Mouse (Mus musculus) left cerebral cortex, postnatal 4 days (tissue): ENCODE measurements around the gene Rbm14. TPM values are rescaled to one million over a fixed set of nuclear protein-coding genes. Genes with fewer than 3 reads are reported as not detected.

Experiments
- DNase-seq: peaks from one replicate; pipeline ENCODE4 v3.0.0-alpha.2; 2022
- intact Hi-C: fragments of 180-260 bp; cut with DNase I; formaldehyde crosslinking; loops from one replicate; pipeline ENCODE4 v1.15.1; 2025
- total RNA-seq, 2 experiments: library from RNA; stranded (reverse); gene quantifications; 2 replicates each; pipeline ENCODE4 v1.2.3; 2021

The Rbm14 gene
- total RNA-seq, 2 experiments from 2014 or later: 65.9 to 73.9 TPM

DNA sequence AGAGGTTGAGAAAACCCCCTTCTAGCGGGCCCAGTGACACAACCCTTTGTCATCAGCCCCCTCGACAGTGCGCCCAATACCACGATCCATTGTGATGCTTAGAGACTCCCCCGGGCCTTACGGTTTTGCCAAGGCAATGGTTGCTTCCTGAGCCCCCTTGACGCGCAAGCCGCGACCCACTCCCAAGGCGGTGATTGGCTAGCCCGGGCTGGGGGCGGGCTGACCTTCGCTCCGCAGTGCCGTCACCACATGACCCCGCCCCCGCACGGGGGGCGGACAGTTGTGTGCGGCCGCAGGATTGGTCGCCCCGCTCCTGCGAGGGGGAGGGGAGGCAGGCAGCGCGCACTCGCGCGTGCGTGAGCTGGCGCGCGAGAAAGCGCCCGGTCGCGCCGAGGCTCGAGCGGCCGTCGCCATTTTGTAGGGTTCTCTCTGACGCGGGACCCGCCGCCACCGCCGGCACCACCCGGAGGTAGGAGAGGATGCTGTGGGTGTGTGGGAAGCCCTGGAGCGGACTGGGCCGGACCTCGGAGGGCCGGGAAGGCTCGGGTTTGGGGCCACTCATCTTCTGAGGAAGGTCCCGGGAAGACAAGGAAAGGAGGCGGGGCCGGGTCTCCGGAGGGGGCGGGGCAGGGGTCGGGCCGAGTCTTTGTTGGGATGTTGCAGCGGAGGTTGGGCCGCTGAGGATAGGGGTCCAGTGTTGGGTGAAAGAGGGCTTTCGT, 55.1 kb downstream of the Rbm14 start, which contains the start of gene Rbm4b:
Rbm4b (plus strand) TSS at position 305 of the 719 bp plus-strand sequence.
- intact Hi-C loops: loop anchor here (5.0 kb wide), 1 partner anchor 151 kb away; the partner anchor contains the start of gene Bbs1
- DNase-seq: peak; percentile 100

DNA sequence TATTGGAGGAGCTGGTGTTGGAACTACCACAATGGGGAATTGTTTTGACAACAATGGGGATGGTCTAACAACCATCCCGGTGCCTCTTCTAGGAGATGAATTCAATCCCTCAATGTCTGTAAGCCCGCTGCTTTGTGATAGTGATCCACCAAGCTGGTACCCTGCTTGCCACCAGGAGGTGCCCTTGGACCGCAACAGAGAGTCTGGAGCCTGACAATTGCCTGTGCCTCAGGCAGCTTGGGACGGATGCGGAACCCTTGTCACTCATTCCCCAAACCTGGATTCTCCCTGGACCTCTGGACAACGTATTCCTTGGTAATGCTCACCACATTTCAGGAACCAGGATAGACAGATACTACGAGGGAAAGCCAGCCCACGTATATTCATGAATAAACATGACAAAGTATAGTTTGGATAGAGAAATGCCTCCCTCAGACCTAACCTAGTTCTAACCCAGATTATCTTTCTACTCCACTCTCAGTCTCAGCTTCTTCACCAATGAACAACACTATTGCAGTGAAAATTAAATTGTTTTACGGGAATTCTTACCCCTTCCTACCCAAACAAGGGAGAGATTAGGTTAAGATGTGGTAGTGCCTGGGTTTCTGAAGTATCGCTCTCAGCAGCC, 55.8 kb downstream of the Rbm14 start:
- peak; percentile 93 for DNase-seq
- intact Hi-C loops: loop anchor here (5.0 kb wide), 1 partner anchor 152 kb away; the partner anchor contains the start of gene Bbs1

Other genes with a start within 250 kb of the Rbm14 start
- gene Lrfn4, start 196.0 kb downstream of the Rbm14 start, total RNA-seq: 10 to 100 TPM; 85.3 to 88.6 TPM
- 10 to 100 TPM; 26.4 to 27.5 TPM for gene Rce1, start 186.0 kb downstream of the Rbm14 start, total RNA-seq
- 1 to 10 TPM; 3.7 to 4.5 TPM for gene Gm960, start 113.0 kb downstream of the Rbm14 start, total RNA-seq
- gene Sptbn2, start 100.5 kb downstream of the Rbm14 start, total RNA-seq: 100 to 1,000 TPM; 319 to 320 TPM
- gene Rbm4b, start 55.1 kb downstream of the Rbm14 start, total RNA-seq: 10 to 100 TPM; 32.5 to 35.2 TPM
- 10 to 100 TPM; 76.1 to 80.4 TPM for gene Rbm4, start 17.7 kb downstream of the Rbm14 start, total RNA-seq
- 10 to 100 TPM; 18.2 to 37.9 TPM for gene Gm21992, start within 50 bp of the Rbm14 start, total RNA-seq
- 10 to 100 TPM; 38.1 to 41.0 TPM for gene Ccs, start 27.7 kb upstream of the Rbm14 start, total RNA-seq
- 1 to 10 TPM; 1.7 to 2.0 TPM for gene Ccdc87, start 27.7 kb upstream of the Rbm14 start, total RNA-seq
- 10 to 100 TPM; 66.9 to 70.3 TPM for gene Ctsf, start 43.5 kb upstream of the Rbm14 start, total RNA-seq
- gene Actn3, start 66.3 kb upstream of the Rbm14 start, total RNA-seq: 1 to 10 TPM; 2.5 to 3.4 TPM
- gene Zdhhc24, start 67.0 kb upstream of the Rbm14 start, total RNA-seq: 10 to 100 TPM; 17.7 to 21.0 TPM
- 10 to 100 TPM; 27.4 to 35.8 TPM for gene Bbs1, start 95.0 kb upstream of the Rbm14 start, total RNA-seq
- 10 to 100 TPM; 72.5 to 80.8 TPM for gene Dpp3, start 116.7 kb upstream of the Rbm14 start, total RNA-seq
- gene Peli3, start 131.5 kb upstream of the Rbm14 start, total RNA-seq: 10 to 100 TPM; 19.5 to 20.1 TPM
- 10 to 100 TPM; 68.5 to 73.6 TPM for gene Mrpl11, start 150.5 kb upstream of the Rbm14 start, total RNA-seq
- 1 to 10 TPM; 5.5 to 6.8 TPM for gene Npas4, start 178.7 kb upstream of the Rbm14 start, total RNA-seq
- gene Slc29a2, start 212.2 kb upstream of the Rbm14 start, total RNA-seq: 10 to 100 TPM; 29.5 to 32.1 TPM
- 10 to 100 TPM; 64.1 to 76.4 TPM for gene B4gat1, start 227.2 kb upstream of the Rbm14 start, total RNA-seq
- 1 to 10 TPM; 5.3 to 5.5 TPM for gene AC124502.3, start 227.3 kb upstream of the Rbm14 start, total RNA-seq
- 10 to 100 TPM; 14.5 to 15.5 TPM for gene Brms1, start 229.7 kb upstream of the Rbm14 start, total RNA-seq
- 1 to 10 TPM; 3.9 to 7.1 TPM for gene Rin1, start 238.8 kb upstream of the Rbm14 start, total RNA-seq